Comparison of ENCODE assay signal across 24 mouse cellular contexts in genomic region chr16:91747567-91747966, GRCm38 (mm10). TPM values are rescaled to one million over a fixed set of nuclear protein-coding genes. Genes with fewer than 3 reads are reported as not detected.
A peak's percentile ranks its signal among the peaks of the same experiment; 100 is the strongest.
DNase-seq lines count a peak whose midpoint lies in the region; ATAC-seq and TF ChIP-seq lines count a peak whose summit lies in the region.
"Had no signal": no experiment of that assay in that cellular context is flagged by ENCODE, and none has a peak within 500 bp of the region (broad histone marks: within the 10 kb centered on the region; RNA-seq: fewer than 3 reads in every experiment).

No protein-coding gene starts in this region.

- no peak overlapping the region for H3K4me2 ChIP-seq in lung, postnatal 0 days (replicated peaks; ENCODE audit: low read depth, low read length)
- no peak overlapping the region for H3K4me2 ChIP-seq in liver, embryonic 12.5 days
- no peak overlapping the region for H3K4me2 ChIP-seq in midbrain, embryonic 16.5 days (ENCODE audit: low read length)
- no peak overlapping the region for H3K4me2 ChIP-seq in hindbrain, embryonic 16.5 days (ENCODE audit: low read length)
- H3K4me2 ChIP-seq: heart, embryonic 15.5 days; hindbrain, embryonic 14.5 days; kidney, embryonic 15.5 days; limb, embryonic 12.5 days; lung, embryonic 15.5 days; midbrain, embryonic 11.5 days; neural tube, embryonic 15.5 days had no signal

- no peak for TF ChIP-seq POLR2A in small intestine, adult 2 months (IDR thresholded peaks at IDR 0.05; ENCODE audit: low read depth, low read length)

- H3K27ac ChIP-seq in lung, postnatal 0 days (ENCODE audit: low read length): no peak overlapping the region
- peak overlapping the region; percentile 57 for H3K27ac ChIP-seq in liver, embryonic 12.5 days
- H3K27ac ChIP-seq in small intestine, adult 2 months (ENCODE audit: insufficient read depth, low read depth, low read length): peak overlapping the region; percentile 9
- no peak overlapping the region for H3K27ac ChIP-seq in midbrain, embryonic 16.5 days (ENCODE audit: low read length)
- no peak overlapping the region for H3K27ac ChIP-seq in hindbrain, embryonic 16.5 days (ENCODE audit: low read depth, low read length)
- H3K27ac ChIP-seq: embryonic facial prominence, embryonic 10.5 days; heart, embryonic 15.5 days; hindbrain, embryonic 14.5 days; kidney, embryonic 15.5 days; lung, embryonic 15.5 days; neural tube, embryonic 15.5 days had no signal

- H3K27me3 ChIP-seq in lung, postnatal 0 days (replicated peaks; ENCODE audit: insufficient read depth, low read length): no peaks in the 10 kb centered on the region
- peaks cover 6% of the 10 kb centered on the region; the same call in 1 of the 2 replicates for H3K27me3 ChIP-seq in liver, embryonic 12.5 days (replicated peaks)
- H3K27me3 ChIP-seq in small intestine, adult 2 months (ENCODE audit: control insufficient read depth, insufficient read depth, low read length): no peaks in the 10 kb centered on the region
- no peaks in the 10 kb centered on the region for H3K27me3 ChIP-seq in midbrain, embryonic 16.5 days (ENCODE audit: control insufficient read depth, insufficient read depth, low read depth, low read length)
- H3K27me3 ChIP-seq in hindbrain, embryonic 16.5 days (replicated peaks; ENCODE audit: control insufficient read depth, insufficient read depth, low read length): no peaks in the 10 kb centered on the region
- H3K27me3 ChIP-seq: heart, embryonic 15.5 days; kidney, embryonic 15.5 days; lung, embryonic 15.5 days; neural tube, embryonic 15.5 days had no signal

- no peak overlapping the region for H3K9ac ChIP-seq in lung, postnatal 0 days (replicated peaks; ENCODE audit: low read depth)
- H3K9ac ChIP-seq in liver, embryonic 12.5 days: no peak overlapping the region
- H3K9ac ChIP-seq in midbrain, embryonic 16.5 days (ENCODE audit: low read depth, low read length): no peak overlapping the region
- H3K9ac ChIP-seq in hindbrain, embryonic 16.5 days (ENCODE audit: low read depth, low read length): no peak overlapping the region
- H3K9ac ChIP-seq: forebrain, postnatal 0 days; heart, embryonic 15.5 days; hindbrain, embryonic 14.5 days; kidney, embryonic 15.5 days; limb, embryonic 12.5 days; lung, embryonic 15.5 days; neural tube, embryonic 15.5 days had no signal

- no peak for DNase-seq in lung, postnatal 0 days (ENCODE audit: low spot score)
- no peak for DNase-seq in lung, postnatal 14 days
- no peak for DNase-seq in layer of hippocampus, postnatal 25 days (ENCODE audit: extremely low spot score in 1 of 2, low spot score in 1 of 2)
- DNase-seq: adrenal gland, postnatal 25 days; cerebellum, adult 8-10 months; forebrain, postnatal 0 days; heart, postnatal 36 days; kidney, postnatal 4 days; layer of hippocampus, postnatal 36 days; right cerebral cortex, adult 18-20 months; right cerebral cortex, postnatal 4 days; thymus, postnatal 14 days had no signal

- TF ChIP-seq CTCF in lung, postnatal 0 days (IDR thresholded peaks at IDR 0.05): no peak
- no peak for TF ChIP-seq CTCF in small intestine, adult 2 months (IDR thresholded peaks at IDR 0.05; ENCODE audit: extremely low read depth, insufficient read length, insufficient replicate concordance, low read depth, low read length)

- H3K36me3 ChIP-seq in lung, postnatal 0 days (ENCODE audit: insufficient read depth, low read length): no peaks in the 10 kb centered on the region
- H3K36me3 ChIP-seq in liver, embryonic 12.5 days: no peaks in the 10 kb centered on the region
- H3K36me3 ChIP-seq in small intestine, adult 2 months (ENCODE audit: control insufficient read depth, insufficient read depth, low read length): no peaks in the 10 kb centered on the region
- no peaks in the 10 kb centered on the region; the same call in 1 of the 2 replicates for H3K36me3 ChIP-seq in midbrain, embryonic 16.5 days (ENCODE audit: control insufficient read depth, insufficient read depth, low read length)
- H3K36me3 ChIP-seq in hindbrain, embryonic 16.5 days (ENCODE audit: control insufficient read depth, insufficient read depth, low read length): no peaks in the 10 kb centered on the region
- H3K36me3 ChIP-seq: heart, embryonic 15.5 days; lung, embryonic 15.5 days; neural tube, embryonic 15.5 days had no signal

- TF ChIP-seq EP300 in lung, postnatal 0 days (IDR thresholded peaks at IDR 0.05): no peak

- H3K9me3 ChIP-seq in lung, postnatal 0 days (ENCODE audit: low read length): no peaks in the 10 kb centered on the region
- H3K9me3 ChIP-seq in liver, embryonic 12.5 days (replicated peaks): no peaks in the 10 kb centered on the region
- no peaks in the 10 kb centered on the region for H3K9me3 ChIP-seq in midbrain, embryonic 16.5 days (replicated peaks; ENCODE audit: control insufficient read depth, low read length, poor library complexity, severe bottlenecking)
- H3K9me3 ChIP-seq in hindbrain, embryonic 16.5 days (ENCODE audit: control insufficient read depth, low read length): no peaks in the 10 kb centered on the region
- H3K9me3 ChIP-seq: embryonic facial prominence, embryonic 10.5 days; heart, embryonic 15.5 days; kidney, embryonic 15.5 days; limb, embryonic 12.5 days; lung, embryonic 15.5 days; neural tube, embryonic 15.5 days had no signal

- no peaks in the 10 kb centered on the region for H3K4me1 ChIP-seq in lung, postnatal 0 days (ENCODE audit: insufficient read depth, low read depth, low read length)
- peaks cover 7% of the 10 kb centered on the region; the same call in 1 of the 2 replicates for H3K4me1 ChIP-seq in liver, embryonic 12.5 days
- H3K4me1 ChIP-seq in small intestine, adult 2 months (ENCODE audit: control insufficient read depth, insufficient read depth, insufficient read length, low read length): peaks cover 15% of the 10 kb centered on the region
- peaks cover 12% of the 10 kb centered on the region for H3K4me1 ChIP-seq in midbrain, embryonic 16.5 days (ENCODE audit: control insufficient read depth, insufficient read depth, low read length)
- H3K4me1 ChIP-seq in hindbrain, embryonic 16.5 days (ENCODE audit: control insufficient read depth, insufficient read depth, low read depth, low read length): peaks cover 8% of the 10 kb centered on the region

- no peak overlapping the region for H3K4me3 ChIP-seq in lung, postnatal 0 days (ENCODE audit: low read depth, low read length)
- no peak overlapping the region for H3K4me3 ChIP-seq in liver, embryonic 12.5 days
- peak overlapping the region; percentile 28 for H3K4me3 ChIP-seq in small intestine, adult 2 months (ENCODE audit: low read depth, low read length)
- H3K4me3 ChIP-seq in midbrain, embryonic 16.5 days (ENCODE audit: low read depth, low read length): no peak overlapping the region
- no peak overlapping the region for H3K4me3 ChIP-seq in hindbrain, embryonic 16.5 days (ENCODE audit: low read length)
- H3K4me3 ChIP-seq: embryonic facial prominence, embryonic 10.5 days; heart, embryonic 15.5 days; kidney, embryonic 15.5 days; limb, embryonic 12.5 days; lung, embryonic 15.5 days; neural tube, embryonic 15.5 days had no signal

- peak; percentile 57 for ATAC-seq in lung, postnatal 0 days
- ATAC-seq in liver, embryonic 12.5 days: peak; percentile 81
- ATAC-seq in midbrain, embryonic 16.5 days: no peak
- ATAC-seq in hindbrain, embryonic 16.5 days: no peak
- ATAC-seq: forebrain, postnatal 0 days had no signal

- 70% methylated on average over 6 of the region's 6 CpGs for WGBS in lung, postnatal 0 days
- WGBS in liver, embryonic 12.5 days (ENCODE audit: insufficient replicate concordance): 76% methylated on average over 6 of the region's 6 CpGs
- 29% methylated on average over 6 of the region's 6 CpGs for WGBS in small intestine, adult 2 months
- WGBS in midbrain, embryonic 16.5 days: 85% methylated on average over 6 of the region's 6 CpGs
- WGBS in hindbrain, embryonic 16.5 days: 86% methylated on average over 6 of the region's 6 CpGs

RNA-seq across cellular contexts. Expression of gene Itsn1, which starts 18.5 kb away (rescaled TPM):
- 9.7 and 12.1 TPM in 2 replicates for polyA plus RNA-seq in lung, postnatal 0 days (2015; fragmentation: Nextera tagmentation; extraction: Ambion mirVana)
- polyA plus RNA-seq in liver, embryonic 12.5 days (2016; fragmentation: Nextera tagmentation; extraction: Ambion mirVana): 47.5 and 52.3 TPM in 2 replicates
- polyA plus RNA-seq in small intestine, adult 2 months (2012; rRNA removed): 6.8 and 15.6 TPM in 2 replicates
- polyA plus RNA-seq in midbrain, embryonic 16.5 days (2015; fragmentation: Nextera tagmentation; extraction: Ambion mirVana): 60.7 and 63.5 TPM in 2 replicates
- 49.6 and 52.7 TPM in 2 replicates for polyA plus RNA-seq in hindbrain, embryonic 16.5 days (2015; fragmentation: Nextera tagmentation; extraction: Ambion mirVana)
- 100 to 1,000 TPM; 137 to 156 TPM for total RNA-seq in layer of hippocampus, postnatal 25 days (2021)

RNA-seq across cellular contexts. Expression of gene Cryzl1, which starts 18.8 kb away (rescaled TPM):
- 59.3 and 64.8 TPM in 2 replicates for polyA plus RNA-seq in lung, postnatal 0 days (2015; fragmentation: Nextera tagmentation; extraction: Ambion mirVana)
- 40.3 and 40.9 TPM in 2 replicates for polyA plus RNA-seq in liver, embryonic 12.5 days (2016; fragmentation: Nextera tagmentation; extraction: Ambion mirVana)
- 7.3 and 11.8 TPM in 2 replicates for polyA plus RNA-seq in small intestine, adult 2 months (2012; rRNA removed)
- polyA plus RNA-seq in midbrain, embryonic 16.5 days (2015; fragmentation: Nextera tagmentation; extraction: Ambion mirVana): 114 and 121 TPM in 2 replicates
- 105 and 115 TPM in 2 replicates for polyA plus RNA-seq in hindbrain, embryonic 16.5 days (2015; fragmentation: Nextera tagmentation; extraction: Ambion mirVana)
- total RNA-seq in layer of hippocampus, postnatal 25 days (2021): 100 to 1,000 TPM in 1 of 2 experiments, 10 to 100 TPM in 1; 87.4 to 109 TPM

RNA-seq across cellular contexts. Expression of gene Donson, which starts 59.0 kb away (rescaled TPM):
- 6.0 and 8.0 TPM in 2 replicates for polyA plus RNA-seq in lung, postnatal 0 days (2015; fragmentation: Nextera tagmentation; extraction: Ambion mirVana)
- polyA plus RNA-seq in liver, embryonic 12.5 days (2016; fragmentation: Nextera tagmentation; extraction: Ambion mirVana): 48.4 and 54.9 TPM in 2 replicates
- 3.8 and 8.6 TPM in 2 replicates for polyA plus RNA-seq in small intestine, adult 2 months (2012; rRNA removed)
- polyA plus RNA-seq in midbrain, embryonic 16.5 days (2015; fragmentation: Nextera tagmentation; extraction: Ambion mirVana): 19.2 and 20.4 TPM in 2 replicates
- polyA plus RNA-seq in hindbrain, embryonic 16.5 days (2015; fragmentation: Nextera tagmentation; extraction: Ambion mirVana): 19.4 and 21.5 TPM in 2 replicates
- 10 to 100 TPM; 19.4 to 23.5 TPM for total RNA-seq in layer of hippocampus, postnatal 25 days (2021)

Comparison
In these comparisons a context has a peak if more than half of its experiments do, and no peak if none do; other contexts are left out.
1. ATAC-seq: peak in lung, postnatal 0 days (single experiment) and liver, embryonic 12.5 days (single experiment); none in midbrain, embryonic 16.5 days (single experiment) and hindbrain, embryonic 16.5 days (single experiment).
2. H3K27ac ChIP-seq: peak in liver, embryonic 12.5 days (single experiment) and small intestine, adult 2 months (single experiment); none in lung, postnatal 0 days (single experiment), midbrain, embryonic 16.5 days (single experiment) and hindbrain, embryonic 16.5 days (single experiment).